Mouse (Mus musculus) kidney, adult 8-10 months (tissue): ENCODE measurements around the gene Polr2h.
A peak's percentile ranks its signal among the peaks of the same experiment; 100 is the strongest.

Source experiments
- DNase-seq, 2 experiments: peaks; one replicate each; pipeline ENCODE4 v3.0.0; 2022

Gene Polr2h

GRCm38 (mm10) chr16:20723247-20723646 is 5.8 kb downstream of the Polr2h start:
- DNase-seq: no peak

- peak; percentile 60 to 61 for DNase-seq
These were observed 6.9 kb downstream of the Polr2h start for GRCm38 (mm10) chr16:20724338-20724748.

- no peak for DNase-seq
These were observed 7.9 kb downstream of the Polr2h start for GRCm38 (mm10) chr16:20725321-20725720.

GRCm38 (mm10) chr16:20725750-20726149 is 8.3 kb downstream of the Polr2h start:
- no peak for DNase-seq

- DNase-seq: no peak
These were observed 8.9 kb downstream of the Polr2h start for GRCm38 (mm10) chr16:20726384-20726783.

- peak; percentile 72 to 75 for DNase-seq
These were observed 12.8 kb downstream of the Polr2h start for GRCm38 (mm10) chr16:20730293-20730711.

GRCm38 (mm10) chr16:20731688-20732087 is 14.2 kb downstream of the Polr2h start:
- no peak for DNase-seq

- no peak for DNase-seq
These were observed 14.9 kb downstream of the Polr2h start for GRCm38 (mm10) chr16:20732251-20732924.

- peak; percentile 36 to 45 for DNase-seq
These were observed 15.7 kb downstream of the Polr2h start, which contains the start of gene Chrd for GRCm38 (mm10) chr16:20732925-20733730. Gene Chrd, plus strand, starts transcription at chr16:20733127.

GRCm38 (mm10) chr16:20733731-20734730 is 16.6 kb downstream of the Polr2h start, which contains the start of gene Thpo:
Gene Thpo, minus strand, starts transcription at chr16:20734511.
- DNase-seq: no peak

GRCm38 (mm10) chr16:20735651-20736050 is 18.2 kb downstream of the Polr2h start:
- no peak for DNase-seq

- DNase-seq: no peak
These were observed 18.7 kb downstream of the Polr2h start for GRCm38 (mm10) chr16:20736168-20736567.

- DNase-seq: no peak
These were observed 19.4 kb downstream of the Polr2h start for GRCm38 (mm10) chr16:20736823-20737222.

- no peak for DNase-seq
These were observed 22.4 kb downstream of the Polr2h start for GRCm38 (mm10) chr16:20739845-20740244.

GRCm38 (mm10) chr16:20746641-20747040 is 29.2 kb downstream of the Polr2h start:
- DNase-seq: no peak

- DNase-seq: no peak
These were observed 33.1 kb downstream of the Polr2h start for GRCm38 (mm10) chr16:20750518-20750917.

- DNase-seq: no peak
These were observed 38.6 kb downstream of the Polr2h start for GRCm38 (mm10) chr16:20756052-20756451.

- no peak for DNase-seq
These were observed 39.9 kb downstream of the Polr2h start for GRCm38 (mm10) chr16:20757385-20757784.

- DNase-seq: peak; percentile 15 to 58
These were observed 44.2 kb downstream of the Polr2h start for GRCm38 (mm10) chr16:20761681-20762080.

GRCm38 (mm10) chr16:20765244-20765643 is 47.8 kb downstream of the Polr2h start:
- peak; percentile 13 to 60 for DNase-seq
